Mouse (Mus musculus) frontal cortex, postnatal 36 days (tissue): ENCODE measurements around the gene Ddt.
"Not testable (repeated sequence)": the region's sequence is repeated elsewhere in the genome, so short reads cannot be mapped to it uniquely, and the experiment has no call there.

Source experiments
- DNase-seq, 2 experiments: peaks; one replicate each; pipeline ENCODE4 v3.0.0; 2022; ENCODE audit warnings: low spot score in 2 of 2

The Ddt gene

DNA sequence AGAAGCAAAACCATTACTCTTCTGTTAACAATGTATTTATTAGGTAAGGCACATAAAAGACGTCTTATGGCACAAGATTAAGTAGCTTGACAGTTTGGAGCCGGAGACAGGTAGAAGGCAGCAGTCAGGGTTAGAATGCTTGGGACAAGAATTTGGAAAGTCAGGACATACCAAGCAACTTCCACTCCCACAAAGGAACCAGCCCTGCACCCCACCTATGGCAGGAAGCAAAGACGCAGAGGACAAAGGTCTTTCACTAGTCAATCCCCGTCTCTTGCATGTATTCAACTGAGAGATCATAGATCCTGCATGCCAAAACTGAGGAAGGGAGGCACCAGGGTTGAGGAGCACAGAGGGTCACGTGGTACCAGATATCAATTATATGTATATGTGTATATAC lies 888 bp upstream of the Ddt start:
- no peak for DNase-seq

DNA sequence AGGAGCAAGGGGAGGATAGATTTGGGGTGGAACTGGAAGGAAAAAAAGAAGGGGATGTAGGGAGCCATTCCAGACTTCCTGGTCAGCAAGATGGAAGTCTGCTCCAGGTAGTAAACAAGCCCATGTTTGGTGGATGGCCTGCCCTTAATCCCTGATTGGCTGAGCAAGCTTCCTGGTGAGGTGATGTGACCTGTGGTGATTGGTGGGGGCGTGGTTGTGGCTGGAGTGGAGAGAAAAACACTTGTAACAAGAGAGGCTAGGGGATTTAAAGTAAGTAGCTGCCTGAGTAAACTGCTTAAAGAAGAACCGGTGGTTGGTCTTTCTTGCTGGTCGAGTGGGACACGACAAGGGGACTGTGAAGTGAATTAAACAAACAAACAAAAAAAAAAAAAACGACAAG lies 5.5 kb downstream of the Ddt start:
- DNase-seq = not testable (repeated sequence)

DNA sequence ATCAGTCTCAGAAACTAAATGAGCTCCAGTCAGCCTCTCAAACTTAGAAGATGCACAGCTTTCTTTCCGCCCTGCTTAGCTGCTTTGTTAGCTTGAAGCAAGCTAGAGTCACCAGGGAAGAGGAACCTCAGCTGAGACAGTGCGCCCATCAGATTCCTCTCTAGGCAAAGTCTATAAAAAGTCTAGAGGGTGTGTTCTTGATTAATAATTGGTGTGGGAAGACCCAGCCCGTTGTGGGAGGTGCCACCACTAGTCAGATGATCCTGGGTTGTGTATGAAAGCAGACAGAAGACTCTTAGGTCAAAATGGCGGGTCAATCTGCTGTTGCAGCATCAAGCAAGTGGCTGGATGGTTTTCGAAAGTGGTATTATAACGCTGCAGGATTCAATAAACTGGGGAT lies 6.4 kb downstream of the Ddt start:
- DNase-seq = no peak

DNA sequence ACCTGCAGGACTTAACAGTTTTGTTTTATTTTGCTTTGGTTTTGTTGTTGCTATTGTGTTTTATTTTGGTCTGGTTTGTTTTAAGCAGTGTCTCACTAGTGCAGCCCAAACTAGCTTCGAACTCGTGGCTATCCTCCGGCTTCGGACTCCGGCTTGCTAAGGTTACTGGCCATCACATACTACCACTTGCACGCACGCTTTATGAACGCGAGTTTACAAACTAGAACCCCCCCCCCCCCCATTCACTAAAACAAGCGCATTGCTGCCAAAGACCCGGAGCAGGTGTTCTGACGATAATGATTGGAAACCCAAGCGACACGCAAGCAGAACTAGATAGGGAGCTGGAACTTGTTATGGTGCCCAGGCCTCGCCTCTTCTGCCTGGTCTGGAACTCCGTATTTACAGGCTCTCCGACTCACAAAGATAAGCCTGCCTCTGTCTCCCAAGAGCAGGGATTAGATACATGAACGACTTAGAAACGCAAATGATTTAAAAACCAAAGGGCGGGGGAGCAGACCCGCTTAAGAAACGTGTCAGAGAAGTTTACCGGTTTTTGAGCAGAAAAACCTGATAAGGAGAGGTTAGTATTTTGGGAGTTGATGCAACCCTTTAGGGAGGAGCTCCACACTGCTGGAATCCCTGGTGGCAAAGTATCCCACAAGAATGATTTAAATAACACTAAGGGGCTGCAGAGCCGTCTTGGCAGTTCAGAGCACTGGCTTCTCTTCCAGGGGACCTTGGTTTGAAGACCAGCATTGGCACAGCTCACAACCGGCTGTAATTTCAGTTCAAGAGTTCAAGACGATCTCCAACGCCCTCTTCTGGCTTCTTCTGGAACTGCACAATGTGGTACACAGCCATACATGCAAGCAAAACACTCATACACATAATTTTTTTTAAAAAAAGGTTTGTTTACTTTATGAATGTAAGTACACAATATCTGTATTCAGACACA lies 8.4 kb downstream of the Ddt start:
- peak in 1 of 2 experiments; percentile 57 for DNase-seq

- DNase-seq = peak; percentile 97 to 98
Observed at GRCm38 (mm10) chr10:75763682-75764518, 9.3 kb downstream of the Ddt start, which contains the start of gene Cabin1. Gene Cabin1, minus strand, starts transcription at chr10:75764341.

- no peak for DNase-seq
Observed at GRCm38 (mm10) chr10:75762413-75762812, 10.8 kb downstream of the Ddt start.

DNA sequence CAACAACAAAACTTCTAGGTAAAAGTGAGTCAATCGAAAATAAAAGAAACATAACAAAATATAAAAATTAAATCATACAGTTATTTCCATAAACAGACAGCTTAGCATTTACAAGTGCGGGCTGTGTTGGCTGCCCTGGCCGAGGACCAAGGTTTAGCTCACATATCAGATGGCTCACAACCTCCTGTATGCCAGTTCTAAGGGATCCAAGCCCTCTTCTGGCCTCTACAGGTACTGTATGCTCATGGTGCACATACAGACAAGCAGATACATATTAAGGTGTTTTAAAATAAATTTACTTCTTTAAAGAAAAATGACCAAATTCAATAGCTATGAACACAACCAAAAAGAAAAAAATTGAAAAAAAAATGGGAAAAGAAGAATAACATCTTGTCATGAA lies 12.9 kb downstream of the Ddt start:
- no peak for DNase-seq

- DNase-seq = no peak
Observed at GRCm38 (mm10) chr10:75756719-75757118, 16.5 kb downstream of the Ddt start.

DNA sequence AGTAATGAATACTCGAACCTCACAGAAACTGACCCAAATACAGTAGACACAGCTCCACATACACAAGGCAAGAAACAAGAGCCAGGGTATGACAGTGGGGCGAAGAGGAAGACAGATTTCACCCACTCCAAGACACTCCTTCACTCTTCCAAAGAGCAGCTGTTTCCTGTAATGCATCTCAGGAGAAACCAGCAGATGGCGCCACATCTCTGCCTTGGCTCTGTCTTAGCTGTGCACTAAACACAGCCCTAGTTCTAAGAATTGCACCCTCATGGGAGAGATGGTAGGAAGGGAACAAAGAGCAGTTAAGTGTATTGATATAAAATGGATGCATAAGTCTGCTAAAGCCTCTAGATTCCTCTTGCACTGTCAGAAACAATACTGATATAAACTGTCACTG lies 29.2 kb downstream of the Ddt start:
- DNase-seq = peak; percentile 85 to 92

DNA sequence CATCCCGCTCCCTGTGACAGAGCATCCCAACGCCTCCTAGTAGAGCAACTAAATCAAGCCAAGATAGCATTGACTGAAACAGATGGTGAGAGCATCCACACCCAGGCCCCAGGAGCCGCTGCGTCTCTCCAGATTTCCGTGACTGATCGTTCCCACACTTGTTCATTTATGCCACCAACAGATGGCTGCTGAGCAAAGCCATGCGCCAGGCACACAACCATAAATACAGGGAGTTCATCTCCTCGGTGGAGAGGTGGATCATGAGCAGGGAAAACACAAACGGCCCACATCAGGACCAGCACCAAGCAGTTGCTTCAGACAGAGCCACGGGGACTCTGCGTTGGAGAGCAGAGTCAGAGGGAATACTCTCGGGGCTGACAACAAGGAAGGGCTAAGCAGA lies 29.8 kb downstream of the Ddt start:
- peak; percentile 76 to 86 for DNase-seq

GRCm38 (mm10) chr10:75740866-75741265 lies 32.3 kb downstream of the Ddt start:
- DNase-seq = no peak

DNA sequence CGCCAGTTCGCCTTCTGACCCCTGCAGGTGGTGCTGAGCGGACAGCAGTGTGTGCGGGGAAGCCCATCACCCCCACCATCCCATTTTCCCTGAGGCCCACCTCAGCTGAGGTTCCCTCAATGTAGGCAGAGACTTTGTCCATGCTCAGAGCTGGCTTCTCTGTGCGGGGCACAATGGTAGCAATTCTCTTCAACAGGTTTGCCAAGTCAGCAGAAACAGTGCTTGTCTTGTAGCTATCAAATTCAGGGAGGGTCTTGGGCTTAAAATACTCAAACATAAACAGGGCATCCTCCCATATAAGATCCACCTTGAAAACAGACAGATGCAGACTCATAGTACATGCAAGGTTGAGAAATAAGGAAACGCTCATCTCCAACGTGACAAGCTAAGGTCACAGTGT lies 47.8 kb downstream of the Ddt start:
- DNase-seq = no peak
